Mouse (Mus musculus) stomach, postnatal 0 days (tissue): ENCODE measurements at regions not wholly inside any gene's neighbourhood (a gene's known extent, or its start where the extent isn't known, plus 50 kb on each side); places are given as distances from the start of the nearest gene placed in this dataset.

Source experiments
- CTCF ChIP-seq: IDR thresholded peaks from 2 replicates; pipeline ENCODE4 v1.5.1; 2016; ENCODE audit warnings: antibody characterized with exemption, low read depth, mild to moderate bottlenecking, moderate library complexity
- EP300 ChIP-seq: optimal IDR thresholded peaks from 2 replicates; pipeline ENCODE3; 2016; ENCODE audit warnings: antibody characterized with exemption

- TF ChIP-seq CTCF (no peak), EP300 (no peak)
These were observed 283.7 kb upstream of the Ano5 start for GRCm38 (mm10) chr7:51227136-51227535.
